Mouse (Mus musculus) midbrain, embryonic 16.5 days (tissue): ENCODE measurements around the gene Gpr180. TPM values are rescaled to one million over a fixed set of nuclear protein-coding genes. Genes with fewer than 3 reads are reported as not detected.

Source experiments
- ATAC-seq: fragments of 200-750 bp; cut with Nextera tagmentation; 2 replicates; pipeline ENCODE4 v1.8.0; 2017; ENCODE audit warnings: moderate TSS enrichment
- H3K27ac ChIP-seq: fragments of 300-500 bp; sonication (generic); 2 replicates; pipeline ENCODE4 v1.5.1; 2014; ENCODE audit warnings: mild to moderate bottlenecking, low read length, mixed read lengths
- H3K27me3 ChIP-seq: fragments of 300-500 bp; sonication (generic); 2 replicates; pipeline ENCODE4 v1.6.1; 2014; ENCODE audit warnings: low read depth, low read length, mixed read lengths; ENCODE audit not compliant: control insufficient read depth, insufficient read depth
- H3K36me3 ChIP-seq: fragments of 300-500 bp; sonication (generic); 2 replicates; pipeline ENCODE4 v1.6.1; 2014; ENCODE audit warnings: mild to moderate bottlenecking, low read length, moderate library complexity, mixed read lengths; ENCODE audit not compliant: control insufficient read depth, insufficient read depth
- H3K4me1 ChIP-seq: fragments of 300-500 bp; sonication (generic); 2 replicates; pipeline ENCODE4 v1.6.1; 2014; ENCODE audit warnings: mild to moderate bottlenecking, low read length, mixed read lengths; ENCODE audit not compliant: control insufficient read depth, insufficient read depth
- H3K4me2 ChIP-seq: fragments of 300-500 bp; sonication (generic); 2 replicates; pipeline ENCODE4 v1.6.1; 2014; ENCODE audit warnings: mild to moderate bottlenecking, low read length, mixed read lengths
- H3K4me3 ChIP-seq: fragments of 300-500 bp; sonication (generic); 2 replicates; pipeline ENCODE4 v1.5.1; 2014; ENCODE audit warnings: low read depth, mild to moderate bottlenecking, low read length, moderate library complexity, mixed read lengths
- H3K9ac ChIP-seq: fragments of 300-500 bp; sonication (generic); 2 replicates; pipeline ENCODE4 v1.6.1; 2014; ENCODE audit warnings: low read depth, low read length, mixed read lengths
- H3K9me3 ChIP-seq: fragments of 300-500 bp; sonication (generic); replicated peaks from 2 replicates; pipeline ENCODE4 v1.6.1; 2014; ENCODE audit warnings: mild to moderate bottlenecking, low read length, mixed read lengths; ENCODE audit not compliant: control insufficient read depth, poor library complexity, severe bottlenecking
- WGBS: fragments of 180-500 bp; shearing (Covaris S2); extraction: QIAGEN DNeasy Blood & Tissue Kit; methylation state at CpG from one replicate; pipeline ENCODE4 v1.1.7; 2014; 5-methylcytosine and 5-hydroxymethylcytosine counted together
- polyA plus RNA-seq: library from polyadenylated mRNA; unstranded; fragments of >200 nt; fragmentation: Nextera tagmentation; extraction: Ambion mirVana; gene quantifications from 2 replicates; pipeline ENCODE4 v1.2.1, GENCODE M21; 2015

The Gpr180 gene
- polyA plus RNA-seq, 1 experiment from 2014 or later, result 40.4 TPM

DNA sequence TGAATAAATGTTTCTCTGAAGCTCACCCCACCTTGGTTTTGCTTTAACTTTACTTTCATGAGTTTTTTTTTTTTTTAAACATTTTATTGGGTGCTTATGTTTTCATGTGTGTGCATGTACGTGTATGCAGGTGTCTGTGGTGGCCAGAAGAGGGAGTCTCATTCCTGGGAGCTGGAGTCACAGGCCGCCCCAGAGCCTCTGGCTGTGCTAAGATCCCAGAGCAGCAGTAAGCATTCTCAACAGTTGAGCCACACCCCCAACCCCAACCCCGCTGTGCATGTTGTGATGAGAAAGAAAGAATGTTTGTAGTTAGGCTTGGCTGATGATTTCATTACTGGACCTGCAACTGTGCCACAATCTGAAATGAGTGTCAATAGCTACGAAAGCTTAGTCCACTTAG, 31.8 kb downstream of the Gpr180 start:
- Histone ChIP-seq H3K4me2 (no peak overlapping the region), H3K4me3 (no peak overlapping the region), H3K4me1 (no peaks in the 10 kb centered on the region), H3K27me3 (no peaks in the 10 kb centered on the region), H3K27ac (no peak overlapping the region), H3K9me3 (no peaks in the 10 kb centered on the region), H3K9ac (no peak overlapping the region), H3K36me3 (peaks cover 4% of the 10 kb centered on the region; the same call in 1 of the 2 replicates)
- 95% methylated on average over 4 of the region's 4 CpGs for WGBS
- ATAC-seq, result no peak

GRCm38 (mm10) chr14:118173590-118174203, 36.7 kb downstream of the Gpr180 start:
- ATAC-seq, result no peak
- no peak overlapping the region for H3K4me3 ChIP-seq
- H3K4me1 ChIP-seq, result no peaks in the 10 kb centered on the region
- H3K9ac ChIP-seq, result no peak overlapping the region
- WGBS, result 73% methylated on average over 11 of the region's 11 CpGs
- peaks cover 4% of the 10 kb centered on the region; the same call in 1 of the 2 replicates for H3K36me3 ChIP-seq
- H3K27me3 ChIP-seq, result no peaks in the 10 kb centered on the region
- no peak overlapping the region for H3K4me2 ChIP-seq
- H3K9me3 ChIP-seq, result no peaks in the 10 kb centered on the region
- H3K27ac ChIP-seq, result no peak overlapping the region

- Histone ChIP-seq H3K9me3 (no peaks in the 10 kb centered on the region), H3K27me3 (no peaks in the 10 kb centered on the region), H3K9ac (no peak overlapping the region), H3K36me3 (no peaks in the 10 kb centered on the region), H3K4me1 (peaks cover 5% of the 10 kb centered on the region), H3K4me2 (no peak overlapping the region), H3K27ac (no peak overlapping the region), H3K4me3 (no peak overlapping the region)
- WGBS, result 95% methylated on average over 30 of the region's 30 CpGs
- no peak for ATAC-seq
Observed at GRCm38 (mm10) chr14:118175071-118175693, 38.2 kb downstream of the Gpr180 start.

DNA sequence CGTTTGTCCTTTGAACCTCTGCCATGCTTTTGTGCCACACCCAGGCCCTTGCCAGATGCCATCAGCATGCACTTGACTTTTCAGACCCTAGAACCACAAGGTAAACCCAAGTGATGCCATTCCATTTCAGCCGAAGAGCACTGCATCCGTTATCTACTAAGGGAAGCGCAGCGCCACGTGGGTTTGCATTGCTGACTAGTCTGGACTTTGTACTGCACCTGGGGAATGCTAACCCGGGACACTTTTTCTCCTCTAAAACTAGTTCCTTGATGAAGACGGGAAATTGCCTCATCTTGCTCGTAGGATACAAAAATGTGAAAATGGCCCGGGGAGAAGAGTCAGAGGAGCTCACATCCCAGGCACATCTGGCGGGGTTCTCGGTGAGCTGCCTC, 38.7 kb downstream of the Gpr180 start:
- H3K36me3 ChIP-seq, result no peaks in the 10 kb centered on the region
- no peak overlapping the region for H3K4me2 ChIP-seq
- H3K9me3 ChIP-seq, result no peaks in the 10 kb centered on the region
- no peak overlapping the region for H3K27ac ChIP-seq
- no peaks in the 10 kb centered on the region for H3K27me3 ChIP-seq
- ATAC-seq, result no peak
- 93% methylated on average over 12 of the region's 12 CpGs for whole genome bisulfite sequencing
- no peak overlapping the region for H3K4me3 ChIP-seq
- H3K9ac ChIP-seq, result no peak overlapping the region
- peaks cover 5% of the 10 kb centered on the region for H3K4me1 ChIP-seq

DNA sequence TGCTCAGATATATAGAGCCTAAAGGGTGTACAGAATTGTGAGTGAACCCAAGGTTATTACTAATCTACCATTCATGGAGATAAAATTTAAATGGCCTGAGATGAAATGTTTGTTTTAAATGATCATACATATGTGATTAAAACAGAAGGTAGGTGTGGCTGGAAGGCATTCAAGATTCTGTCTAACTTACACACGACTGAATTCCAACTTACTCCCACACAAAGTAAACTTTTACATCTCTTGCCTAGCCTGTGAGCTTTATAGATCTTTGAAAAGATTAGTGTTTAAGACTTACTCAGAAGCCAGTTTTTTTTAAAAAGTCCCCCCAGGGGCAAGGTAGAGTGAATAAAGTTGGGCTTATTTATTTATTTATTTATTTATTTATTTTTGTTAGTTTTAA, 42.3 kb downstream of the Gpr180 start:
- ATAC-seq, result no peak
- Histone ChIP-seq H3K27me3 (no peaks in the 10 kb centered on the region), H3K9ac (no peak overlapping the region), H3K4me1 (peaks cover 5% of the 10 kb centered on the region), H3K4me3 (no peak overlapping the region), H3K4me2 (no peak overlapping the region), H3K36me3 (no peaks in the 10 kb centered on the region), H3K27ac (no peak overlapping the region), H3K9me3 (no peaks in the 10 kb centered on the region)
- 60% methylated on average over 1 of the region's 1 CpGs for WGBS

DNA sequence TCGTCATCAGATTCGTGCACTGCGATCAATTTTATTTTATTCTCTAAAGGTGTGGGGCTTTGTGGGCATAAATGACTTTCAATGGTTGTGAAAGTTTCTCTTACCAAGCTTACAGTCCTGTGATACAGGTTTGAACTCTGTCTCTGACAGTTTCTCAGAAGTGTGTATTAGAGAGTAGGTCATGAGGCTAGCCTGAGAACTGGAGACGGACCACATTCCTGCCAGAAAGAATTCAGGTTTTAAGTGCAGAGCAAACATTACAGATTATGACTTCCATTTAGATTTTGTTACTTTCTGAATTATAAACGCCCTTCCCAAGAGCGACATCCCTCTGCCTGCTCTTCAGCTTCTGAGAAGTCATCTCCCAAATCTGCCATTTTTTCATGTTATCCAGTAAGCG, 42.7 kb downstream of the Gpr180 start:
- 31% methylated on average over 7 of the region's 7 CpGs for WGBS
- peak overlapping the region; percentile 58 for H3K4me3 ChIP-seq
- peak overlapping the region; percentile 88 for H3K4me2 ChIP-seq
- no peaks in the 10 kb centered on the region for H3K27me3 ChIP-seq
- H3K4me1 ChIP-seq, result peaks cover 5% of the 10 kb centered on the region
- peak overlapping the region; percentile 86 for H3K27ac ChIP-seq
- ATAC-seq, result peak; percentile 27; the same call in 1 of the 2 replicates
- no peaks in the 10 kb centered on the region for H3K9me3 ChIP-seq
- peak overlapping the region; percentile 72 for H3K9ac ChIP-seq
- H3K36me3 ChIP-seq, result no peaks in the 10 kb centered on the region

DNA sequence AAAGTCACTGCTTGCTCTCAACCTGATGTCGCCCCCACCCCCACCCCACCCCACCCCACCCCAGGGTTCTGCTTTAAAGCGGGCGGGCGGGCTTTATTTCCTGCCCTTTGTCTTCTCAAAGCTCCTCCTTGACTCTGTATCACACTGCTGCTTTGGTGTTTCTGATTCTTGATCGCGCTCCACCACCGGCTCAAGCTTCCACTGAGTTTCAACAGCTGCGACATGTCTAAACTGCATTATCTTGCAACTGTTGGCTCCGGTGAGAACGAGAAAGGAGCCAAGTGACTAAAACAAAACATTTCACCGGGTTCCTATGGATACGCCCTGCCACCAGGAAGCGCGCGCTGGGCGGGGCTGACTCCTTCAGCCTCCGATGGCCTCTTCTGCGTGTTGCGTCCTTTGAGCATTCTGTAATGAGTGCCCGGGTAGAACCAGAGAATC, 43.2 kb downstream of the Gpr180 start:
- Histone ChIP-seq H3K36me3 (no peaks in the 10 kb centered on the region), H3K9me3 (no peaks in the 10 kb centered on the region), H3K4me2 (peak overlapping the region; percentile 88), H3K4me1 (peaks cover 5% of the 10 kb centered on the region), H3K27me3 (no peaks in the 10 kb centered on the region), H3K9ac (peak overlapping the region; percentile 72), H3K4me3 (peak overlapping the region; percentile 58), H3K27ac (peak overlapping the region; percentile 86)
- 0% methylated on average over 20 of the region's 20 CpGs for WGBS
- ATAC-seq, result peak; percentile 89

DNA sequence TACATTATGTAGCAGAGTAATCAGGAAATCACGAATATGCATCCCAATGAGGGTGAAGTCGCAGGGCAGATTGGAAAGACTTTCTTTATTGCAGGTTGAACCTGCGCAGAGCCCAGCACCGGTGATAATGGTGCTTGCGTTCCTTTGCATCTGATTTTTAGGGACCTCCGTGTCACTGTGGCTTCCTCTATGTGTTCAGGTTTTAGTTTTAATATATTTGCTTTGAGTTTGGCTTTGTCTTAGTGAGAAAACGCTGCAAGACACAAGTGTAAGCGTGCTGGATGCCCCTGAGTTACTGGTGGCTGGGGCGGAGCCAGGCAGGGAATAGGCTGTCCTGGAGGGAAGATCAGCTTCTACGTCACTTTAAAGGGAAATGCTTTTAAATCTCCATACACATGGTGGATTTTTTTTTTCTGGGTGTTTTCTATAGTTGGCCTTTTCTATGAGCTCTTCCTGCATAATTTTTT, 43.8 kb downstream of the Gpr180 start:
- H3K27me3 ChIP-seq, result no peaks in the 10 kb centered on the region
- no peaks in the 10 kb centered on the region for H3K36me3 ChIP-seq
- no peaks in the 10 kb centered on the region for H3K9me3 ChIP-seq
- peak overlapping the region; percentile 72 for H3K9ac ChIP-seq
- under 1% methylated on average over 10 of the region's 10 CpGs for WGBS
- peak overlapping the region; percentile 88 for H3K4me2 ChIP-seq
- peak overlapping the region; percentile 58 for H3K4me3 ChIP-seq
- H3K4me1 ChIP-seq, result peaks cover 5% of the 10 kb centered on the region
- H3K27ac ChIP-seq, result peak overlapping the region; percentile 86
- peak; percentile 92 for ATAC-seq

DNA sequence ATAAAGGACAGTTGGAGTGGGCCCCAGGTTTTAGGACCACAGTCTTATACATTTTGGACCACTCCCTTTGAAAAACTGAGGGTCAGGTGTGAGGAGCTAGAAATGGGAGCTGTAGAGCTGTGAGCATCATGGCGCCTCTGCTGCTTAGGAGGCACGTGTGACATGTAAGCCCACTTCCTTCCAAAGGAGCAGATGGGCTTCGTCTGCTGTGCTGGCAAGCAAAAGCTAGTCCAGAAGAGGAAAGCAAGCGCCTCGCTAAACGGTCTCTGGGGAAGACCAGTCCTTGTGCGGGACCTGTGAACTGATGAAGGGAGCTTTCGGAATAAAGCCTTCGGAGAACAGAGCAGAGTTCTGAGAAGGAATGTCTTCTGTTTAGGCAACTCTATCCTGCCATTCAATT, 54.5 kb downstream of the Gpr180 start:
- H3K9me3 ChIP-seq, result no peaks in the 10 kb centered on the region
- H3K36me3 ChIP-seq, result no peaks in the 10 kb centered on the region
- WGBS, result 80% methylated on average over 9 of the region's 9 CpGs

More for the DNA sequence above, 54.5 kb downstream of the Gpr180 start:
- Histone ChIP-seq H3K4me3 (no peak overlapping the region), H3K27me3 (peaks cover 13% of the 10 kb centered on the region), H3K27ac (no peak overlapping the region), H3K9ac (no peak overlapping the region), H3K4me2 (no peak overlapping the region), H3K4me1 (peaks cover 11% of the 10 kb centered on the region)
- no peak for ATAC-seq
